Mouse (Mus musculus) gastrocnemius, postnatal 4 days (tissue): ENCODE results near the gene Ntrk2. TPM values are rescaled to one million over a fixed set of nuclear protein-coding genes. Genes with fewer than 3 reads are reported as not detected.

Experiments
- DNase-seq, 2 experiments: peaks; one replicate each; pipeline ENCODE4 v3.0.0; 2021 to 2022; ENCODE audit warnings: low spot score in 2 of 2, mixed read lengths in 2 of 2
- total RNA-seq, 2 experiments: library from RNA; stranded (reverse); gene quantifications; 2 replicates each; pipeline ENCODE4 v1.2.3; 2021

Gene Ntrk2
- total RNA-seq, 2 experiments from 2014 or later: 21.7 to 24.8 TPM

GRCm38 (mm10) chr13:58838110-58838509, 31.7 kb downstream of the Ntrk2 start:
- no peak for DNase-seq

GRCm38 (mm10) chr13:58840731-58841359, 34.5 kb downstream of the Ntrk2 start:
- DNase-seq: peak in 1 of 2 experiments; percentile 34

- no peak for DNase-seq
Measured at GRCm38 (mm10) chr13:58843826-58844225, 37.5 kb downstream of the Ntrk2 start.

GRCm38 (mm10) chr13:58848578-58848977, 42.2 kb downstream of the Ntrk2 start:
- no peak for DNase-seq

GRCm38 (mm10) chr13:58853685-58854084, 47.3 kb downstream of the Ntrk2 start:
- DNase-seq: no peak

- DNase-seq: no peak
Measured at GRCm38 (mm10) chr13:58866239-58866638, 59.9 kb downstream of the Ntrk2 start.

GRCm38 (mm10) chr13:58866776-58867435, 60.5 kb downstream of the Ntrk2 start:
- no peak for DNase-seq

- DNase-seq: no peak
Measured at GRCm38 (mm10) chr13:58882468-58882867, 76.1 kb downstream of the Ntrk2 start.

- DNase-seq: no peak
Measured at GRCm38 (mm10) chr13:58882916-58883315, 76.5 kb downstream of the Ntrk2 start.

- DNase-seq: no peak
Measured at GRCm38 (mm10) chr13:58886108-58886507, 79.7 kb downstream of the Ntrk2 start.

GRCm38 (mm10) chr13:58896254-58896910, 90.0 kb downstream of the Ntrk2 start:
- no peak for DNase-seq

GRCm38 (mm10) chr13:58899337-58899736, 93.0 kb downstream of the Ntrk2 start:
- no peak for DNase-seq

- DNase-seq: no peak
Measured at GRCm38 (mm10) chr13:58902313-58902712, 95.9 kb downstream of the Ntrk2 start.

GRCm38 (mm10) chr13:58904742-58905735, 98.7 kb downstream of the Ntrk2 start:
- peak in 1 of 2 experiments; percentile 26 for DNase-seq

- no peak for DNase-seq
Measured at GRCm38 (mm10) chr13:58911936-58912335, 105.6 kb downstream of the Ntrk2 start.

- no peak for DNase-seq
Measured at GRCm38 (mm10) chr13:58912559-58912958, 106.2 kb downstream of the Ntrk2 start.

GRCm38 (mm10) chr13:58914061-58914814, 107.9 kb downstream of the Ntrk2 start:
- DNase-seq: no peak

- DNase-seq: no peak
Measured at GRCm38 (mm10) chr13:58916348-58916747, 110.0 kb downstream of the Ntrk2 start.

- DNase-seq: no peak
Measured at GRCm38 (mm10) chr13:58920241-58920640, 113.9 kb downstream of the Ntrk2 start.

GRCm38 (mm10) chr13:58921255-58921654, 114.9 kb downstream of the Ntrk2 start:
- DNase-seq: no peak
